Mouse (Mus musculus) MEL (cell line): ENCODE measurements around the gene Lmtk3. TPM values are rescaled to one million over a fixed set of nuclear protein-coding genes. Genes with fewer than 3 reads are reported as not detected.
A peak's percentile ranks its signal among the peaks of the same experiment; 100 is the strongest.

Experiments used
- DNase-seq: peaks from one replicate; pipeline ENCODE4 v3.0.0; 2011; ENCODE audit warnings: low read depth, low spot score
- H3K27ac ChIP-seq: 2 replicates; pipeline ENCODE4 v1.5.1; 2012; ENCODE audit warnings: low read depth, mild to moderate bottlenecking, control low read depth, low read length, moderate library complexity; ENCODE audit not compliant: control insufficient read depth
- H3K27me3 ChIP-seq, 2 experiments: fragments of 150-350 bp in 1 of 2; sonication (generic) in 1 of 2; 2 replicates each; pipeline ENCODE4 v1.6.1; 2012; ENCODE audit warnings: low read length in 2 of 2, mild to moderate bottlenecking in 2 of 2, improper control_type of control experiment in 1 of 2, moderate library complexity in 1 of 2; ENCODE audit not compliant: insufficient read depth in 2 of 2, control insufficient read depth in 1 of 2
- H3K36me3 ChIP-seq, 2 experiments: 2 replicates each; pipeline ENCODE4 v1.6.1; 2012 to 2014; ENCODE audit warnings: low read length in 2 of 2, improper control_type of control experiment in 1 of 2, inconsistent platforms in 1 of 2, mild to moderate bottlenecking in 1 of 2; ENCODE audit not compliant: insufficient read depth in 2 of 2, control insufficient read depth in 1 of 2
- H3K4me1 ChIP-seq, 2 experiments: fragments of 150-350 bp in 1 of 2; sonication (generic) in 1 of 2; 2 replicates each; pipeline ENCODE4 v1.6.1; 2012; ENCODE audit warnings: low read length in 2 of 2, improper control_type of control experiment in 1 of 2, mild to moderate bottlenecking in 1 of 2; ENCODE audit not compliant: insufficient read depth in 2 of 2, control insufficient read depth in 1 of 2
- H3K4me3 ChIP-seq, 2 experiments: fragments of 150-350 bp in 1 of 2; sonication (generic) in 1 of 2; 2 replicates each; pipeline ENCODE4 v1.5.1; 2012; ENCODE audit warnings: low read depth in 2 of 2, low read length in 2 of 2, mild to moderate bottlenecking in 2 of 2, moderate library complexity in 2 of 2, control low read depth in 1 of 2, improper control_type of control experiment in 1 of 2; ENCODE audit not compliant: control insufficient read depth in 1 of 2, insufficient read depth in 1 of 2
- H3K79me2 ChIP-seq: 2 replicates; pipeline ENCODE4 v1.6.1; 2012; ENCODE audit warnings: mild to moderate bottlenecking, low read length, moderate library complexity; ENCODE audit not compliant: control insufficient read depth, poor library complexity, insufficient read depth
- H3K9ac ChIP-seq: 2 replicates; pipeline ENCODE4 v1.6.1; 2012; ENCODE audit warnings: low read depth, mild to moderate bottlenecking, control low read depth, low read length, moderate library complexity; ENCODE audit not compliant: control insufficient read depth, poor library complexity, severe bottlenecking
- H3K9me3 ChIP-seq: fragments of 150-350 bp; sonication (generic); replicated peaks from 2 replicates; pipeline ENCODE4 v1.6.1; 2012; ENCODE audit warnings: mild to moderate bottlenecking, low read length, improper control_type of control experiment, moderate library complexity; ENCODE audit not compliant: insufficient read depth
- CHD1 ChIP-seq: IDR thresholded peaks from 2 replicates; pipeline ENCODE4 v1.6.1; 2012; ENCODE audit warnings: low read depth, mild to moderate bottlenecking, inconsistent platforms, low read length, improper control_type of control experiment
- CHD2 ChIP-seq: IDR thresholded peaks from 2 replicates; pipeline ENCODE4 v1.6.1; 2011; ENCODE audit warnings: low read length, improper control_type of control experiment
- CTCF ChIP-seq, 3 experiments: IDR thresholded peaks in 2 of 3; conservative IDR thresholded peaks in 1 of 3; 2 replicates each; pipeline ENCODE4 v1.5.1; 2011 to 2012; ENCODE audit warnings: low read length in 3 of 3, low read depth in 2 of 3, mild to moderate bottlenecking in 2 of 3, improper control_type of control experiment in 1 of 3, inconsistent platforms in 1 of 3, mixed read lengths in 1 of 3, moderate library complexity in 1 of 3; ENCODE audit not compliant: control insufficient read depth in 1 of 3, insufficient read depth in 1 of 3, poor library complexity in 1 of 3, severe bottlenecking in 1 of 3
- EP300 ChIP-seq, 2 experiments: IDR thresholded peaks; 2 replicates each; pipeline ENCODE4 v1.6.1; 2011; ENCODE audit warnings: improper control_type of control experiment in 2 of 2, low read length in 2 of 2, low read depth in 1 of 2, mild to moderate bottlenecking in 1 of 2
- ETS1 ChIP-seq: IDR thresholded peaks from 2 replicates; pipeline ENCODE4 v1.6.1; 2012; ENCODE audit warnings: low read depth, mild to moderate bottlenecking, inconsistent platforms, low read length, improper control_type of control experiment, moderate library complexity
- GABPA ChIP-seq: IDR thresholded peaks from 2 replicates; pipeline ENCODE4 v1.6.1; 2012; ENCODE audit warnings: low read depth, mild to moderate bottlenecking, inconsistent platforms, low read length, improper control_type of control experiment, moderate library complexity
- GATA1 ChIP-seq: IDR thresholded peaks from 2 replicates; pipeline ENCODE4 v1.6.1; 2011; ENCODE audit warnings: low read depth, low read length, improper control_type of control experiment
- HCFC1 ChIP-seq: IDR thresholded peaks from 2 replicates; pipeline ENCODE4 v1.6.1; 2012; ENCODE audit warnings: low read depth, mild to moderate bottlenecking, inconsistent platforms, low read length, improper control_type of control experiment, moderate library complexity
- KAT2A ChIP-seq: conservative IDR thresholded peaks from 2 replicates; pipeline ENCODE4 v1.6.1; 2012; ENCODE audit warnings: low read depth, low read length, improper control_type of control experiment, inconsistent platforms
- MAFK ChIP-seq: IDR thresholded peaks from 2 replicates; pipeline ENCODE4 v1.6.1; 2011; ENCODE audit warnings: low read depth, mild to moderate bottlenecking, low read length, improper control_type of control experiment, borderline replicate concordance
- MAX ChIP-seq: IDR thresholded peaks from 2 replicates; pipeline ENCODE4 v1.6.1; 2011; ENCODE audit warnings: low read length, improper control_type of control experiment
- MEF2A ChIP-seq: IDR thresholded peaks from 2 replicates; pipeline ENCODE4 v1.6.1; 2014; ENCODE audit warnings: low read depth, mild to moderate bottlenecking, inconsistent platforms, low read length, improper control_type of control experiment; ENCODE audit not compliant: poor library complexity, insufficient replicate concordance, severe bottlenecking; ENCODE audit errors: extremely low read depth
- MYB ChIP-seq: IDR thresholded peaks from 2 replicates; pipeline ENCODE4 v1.6.1; 2011; ENCODE audit warnings: mild to moderate bottlenecking, low read depth, low read length, improper control_type of control experiment
- NELFE ChIP-seq: IDR thresholded peaks from 2 replicates; pipeline ENCODE4 v1.6.1; 2011; ENCODE audit warnings: low read depth, low read length, improper control_type of control experiment
- POLR2A ChIP-seq, 2 experiments: IDR thresholded peaks; 2 replicates each; pipeline ENCODE4 v1.6.1; 2011 to 2012; ENCODE audit warnings: low read length in 2 of 2, mild to moderate bottlenecking in 2 of 2, control low read depth in 1 of 2, improper control_type of control experiment in 1 of 2, low read depth in 1 of 2, moderate library complexity in 1 of 2; ENCODE audit not compliant: control insufficient read depth in 1 of 2, insufficient read depth in 1 of 2, poor library complexity in 1 of 2
- POLR2AphosphoS5 ChIP-seq: IDR thresholded peaks from 2 replicates; pipeline ENCODE4 v1.6.1; 2012; ENCODE audit warnings: low read depth, borderline replicate concordance, mild to moderate bottlenecking, inconsistent platforms, low read length, moderate library complexity, mixed read lengths
- RAD21 ChIP-seq: IDR thresholded peaks from 2 replicates; pipeline ENCODE4 v1.6.1; 2011; ENCODE audit warnings: mild to moderate bottlenecking, low read depth, low read length, improper control_type of control experiment
- SMC3 ChIP-seq: IDR thresholded peaks from 2 replicates; pipeline ENCODE4 v1.6.1; 2011; ENCODE audit warnings: low read depth, low read length, improper control_type of control experiment
- TCF12 ChIP-seq: IDR thresholded peaks from 2 replicates; pipeline ENCODE4 v1.6.1; 2014; ENCODE audit warnings: low read depth, mild to moderate bottlenecking, inconsistent platforms, low read length, improper control_type of control experiment, moderate library complexity
- USF1 ChIP-seq: IDR thresholded peaks from 2 replicates; pipeline ENCODE4 v1.6.1; 2014; ENCODE audit warnings: low read depth, mild to moderate bottlenecking, inconsistent platforms, low read length, improper control_type of control experiment, moderate library complexity
- ZNF384 ChIP-seq: IDR thresholded peaks from 2 replicates; pipeline ENCODE4 v1.6.1; 2012; ENCODE audit warnings: low read depth, mild to moderate bottlenecking, inconsistent platforms, low read length, improper control_type of control experiment
- polyA plus RNA-seq, 2 experiments: library from polyadenylated mRNA; stranded (reverse) in 1 of 2; unstranded in 1 of 2; fragments of >175 nt in 1 of 2; fragments of >200 nt in 1 of 2; gene quantifications; 2 replicates each; pipeline versions ENCODE4 v1.2.1 to v1.2.4; 2012; ENCODE audit warnings: low replicate concordance in 2 of 2, low read depth in 1 of 2; ENCODE audit not compliant: insufficient read length in 2 of 2, insufficient read depth in 1 of 2, missing spikeins in 1 of 2
- total RNA-seq: library from RNA; depleted of rRNA; stranded (reverse); fragments of 300-350 nt; gene quantifications from 2 replicates; pipeline ENCODE4 v1.2.3, GENCODE M21; 2012

Lmtk3 gene
- total and polyA plus RNA-seq, 3 experiments, result 0.04 to 0.40 TPM; not detected in 1

DNA sequence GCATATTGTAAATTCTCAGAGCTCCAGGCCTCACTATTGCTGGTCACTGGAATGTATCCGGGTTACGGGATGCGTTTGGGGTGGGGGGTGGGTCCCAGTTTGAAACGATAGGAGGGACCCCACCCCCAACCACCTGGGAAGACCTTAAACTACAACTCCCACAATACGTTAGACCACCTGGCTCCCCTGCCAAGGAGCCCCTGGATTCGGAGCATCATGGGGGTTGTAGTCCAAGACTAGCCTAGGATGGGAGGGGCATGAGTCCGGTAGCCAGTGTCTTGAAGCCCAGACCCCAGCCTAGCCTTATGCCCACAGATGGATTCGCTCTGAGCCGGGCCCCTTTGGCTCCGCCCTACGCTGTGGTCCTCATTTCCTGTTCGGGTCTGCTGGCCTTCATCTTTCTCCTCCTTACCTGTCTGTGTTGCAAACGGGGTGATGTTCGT is 2.6 kb downstream of the Lmtk3 start:
- H3K9me3 ChIP-seq, result no peaks in the 10 kb centered on the region
- no peak overlapping the region for H3K9ac ChIP-seq
- H3K27ac ChIP-seq, result no peak overlapping the region
- no peaks in the 10 kb centered on the region for H3K36me3 ChIP-seq
- TF ChIP-seq HCFC1, result peak; percentile 55; the same call in 1 of the 2 replicates
- no peak for TF ChIP-seq USF1
- DNase-seq, result no peak
- H3K4me3 ChIP-seq, result no peak overlapping the region
- no peaks in the 10 kb centered on the region for H3K4me1 ChIP-seq
- H3K79me2 ChIP-seq, result no peaks in the 10 kb centered on the region
- H3K27me3 ChIP-seq, result peaks cover 0 to 1% of the 10 kb centered on the region in 2 experiments; a peak in 2 of 4 replicates

DNA sequence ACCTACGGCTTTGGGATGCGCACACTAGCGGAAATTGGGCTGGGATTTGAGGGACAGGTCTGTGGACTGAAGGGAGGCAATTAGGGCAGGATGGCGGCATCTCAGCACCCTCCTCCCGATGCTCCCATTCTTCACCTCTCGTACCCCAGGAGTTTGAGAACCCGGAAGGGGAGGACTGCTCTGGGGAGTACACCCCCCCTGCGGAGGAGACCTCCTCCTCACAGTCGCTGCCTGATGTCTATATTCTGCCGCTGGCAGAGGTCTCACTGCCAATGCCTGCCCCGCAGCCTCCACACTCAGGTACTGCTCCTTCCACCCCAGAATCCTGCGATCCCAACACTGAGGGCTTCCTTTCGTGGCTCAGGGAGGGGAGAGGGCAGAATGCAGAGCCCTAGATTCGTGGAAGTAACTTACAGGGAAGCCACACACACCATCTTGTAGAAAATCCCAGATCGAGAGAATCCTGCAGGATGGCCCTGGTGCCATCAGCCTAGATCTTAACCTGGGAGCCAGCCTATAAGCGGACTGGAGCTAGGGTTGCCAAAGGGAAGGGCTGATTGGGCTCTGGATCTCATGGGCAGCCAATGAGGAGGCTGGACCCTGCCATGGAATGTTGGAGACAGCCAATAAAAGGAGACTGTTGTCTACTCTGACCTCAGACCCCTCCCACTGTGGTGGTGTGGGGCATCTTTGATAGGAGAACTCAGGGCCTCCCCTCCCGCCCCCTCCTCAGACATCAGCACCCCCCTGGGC is 3.3 kb downstream of the Lmtk3 start:
- H3K4me1 ChIP-seq, result no peaks in the 10 kb centered on the region
- peaks cover 0 to 1% of the 10 kb centered on the region in 2 experiments; a peak in 2 of 4 replicates for H3K27me3 ChIP-seq
- DNase-seq, result peak; percentile 43
- H3K27ac ChIP-seq, result no peak overlapping the region
- no peaks in the 10 kb centered on the region for H3K36me3 ChIP-seq
- H3K4me3 ChIP-seq, result no peak overlapping the region
- no peak for TF ChIP-seq SMC3
- TF ChIP-seq GABPA, result no peak
- TF ChIP-seq MYB, result no peak
- TF ChIP-seq RAD21, result no peak
- TF ChIP-seq CHD2, result no peak
- no peak for TF ChIP-seq GATA1
- TF ChIP-seq CTCF (IDR thresholded peaks at IDR 0.05 in 2 of 3, conservative IDR thresholded peaks at IDR 0.05 in 1 of 3; ENCODE audit: control insufficient read depth in 1 of 3, insufficient read depth in 1 of 3, low read depth in 2 of 3, low read length in 3 of 3, poor library complexity in 1 of 3, severe bottlenecking in 1 of 3), result no peak
- TF ChIP-seq NELFE, result no peak
- no peak for TF ChIP-seq KAT2A
- no peak for TF ChIP-seq MAX
- TF ChIP-seq HCFC1, result no peak
- no peaks in the 10 kb centered on the region for H3K9me3 ChIP-seq
- H3K79me2 ChIP-seq, result no peaks in the 10 kb centered on the region
- H3K9ac ChIP-seq, result no peak overlapping the region

GRCm38 (mm10) chr7:45787642-45788041 is 4.1 kb downstream of the Lmtk3 start:
- Histone ChIP-seq H3K9ac (no peak overlapping the region), H3K79me2 (no peaks in the 10 kb centered on the region), H3K9me3 (no peaks in the 10 kb centered on the region), H3K27ac (no peak overlapping the region), H3K27me3 (peaks cover 0 to 1% of the 10 kb centered on the region in 2 experiments; a peak in 2 of 4 replicates), H3K4me3 (no peak overlapping the region), H3K4me1 (no peaks in the 10 kb centered on the region), H3K36me3 (no peaks in the 10 kb centered on the region)
- DNase-seq, result no peak
- TF ChIP-seq POLR2A (IDR thresholded peaks at IDR 0.05; ENCODE audit: control insufficient read depth in 1 of 2, insufficient read depth in 1 of 2, low read depth in 1 of 2, low read length in 2 of 2, poor library complexity in 1 of 2), result no peak
- TF ChIP-seq ETS1, result no peak
- TF ChIP-seq EP300 (IDR thresholded peaks at IDR 0.05; ENCODE audit: low read depth in 1 of 2, low read length in 2 of 2), result no peak
- no peak for TF ChIP-seq TCF12
- no peak for TF ChIP-seq MYB
- TF ChIP-seq POLR2AphosphoS5, result no peak
- TF ChIP-seq ZNF384, result no peak
- no peak for TF ChIP-seq KAT2A
- no peak for TF ChIP-seq CTCF (IDR thresholded peaks at IDR 0.05 in 2 of 3, conservative IDR thresholded peaks at IDR 0.05 in 1 of 3; ENCODE audit: control insufficient read depth in 1 of 3, insufficient read depth in 1 of 3, low read depth in 2 of 3, low read length in 3 of 3, poor library complexity in 1 of 3, severe bottlenecking in 1 of 3)
- no peak for TF ChIP-seq MEF2A
- no peak for TF ChIP-seq USF1
- TF ChIP-seq MAX, result no peak
- no peak for TF ChIP-seq CHD1
- TF ChIP-seq HCFC1, result no peak
- no peak for TF ChIP-seq MAFK
- no peak for TF ChIP-seq GATA1
- TF ChIP-seq, all 39 proteins: peak for 0
